Mouse (Mus musculus): Measurements from ENCODE around the gene Ifi214.
"Not testable (repeated sequence)": the region's sequence is repeated elsewhere in the genome, so short reads cannot be mapped to it uniquely, and the experiment has no call there.

Gene Ifi214

DNA sequence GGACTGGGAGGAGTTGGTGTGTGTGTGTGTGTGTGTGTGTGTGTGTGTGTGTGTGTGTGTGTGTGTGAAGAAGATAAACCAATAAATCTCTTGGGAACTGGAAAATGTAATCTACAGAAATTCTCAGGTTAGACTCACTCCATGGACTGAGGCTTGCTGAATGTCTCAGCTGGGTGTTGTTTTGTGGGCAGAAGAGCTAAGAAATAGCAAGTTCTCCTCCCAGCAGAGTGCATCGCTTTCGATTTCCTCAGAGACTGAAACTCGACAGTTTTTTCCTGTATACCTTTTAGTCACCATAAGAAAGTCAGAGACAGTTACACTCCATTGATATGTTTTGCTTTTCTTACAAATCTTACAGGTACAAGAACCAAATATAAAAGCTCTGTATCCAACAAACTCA is at the start of gene Ifi214:
Ifi214 (minus strand) TSS at position 167 of the 400 bp plus-strand sequence.
- DNase-seq, result not testable (repeated sequence)

DNA sequence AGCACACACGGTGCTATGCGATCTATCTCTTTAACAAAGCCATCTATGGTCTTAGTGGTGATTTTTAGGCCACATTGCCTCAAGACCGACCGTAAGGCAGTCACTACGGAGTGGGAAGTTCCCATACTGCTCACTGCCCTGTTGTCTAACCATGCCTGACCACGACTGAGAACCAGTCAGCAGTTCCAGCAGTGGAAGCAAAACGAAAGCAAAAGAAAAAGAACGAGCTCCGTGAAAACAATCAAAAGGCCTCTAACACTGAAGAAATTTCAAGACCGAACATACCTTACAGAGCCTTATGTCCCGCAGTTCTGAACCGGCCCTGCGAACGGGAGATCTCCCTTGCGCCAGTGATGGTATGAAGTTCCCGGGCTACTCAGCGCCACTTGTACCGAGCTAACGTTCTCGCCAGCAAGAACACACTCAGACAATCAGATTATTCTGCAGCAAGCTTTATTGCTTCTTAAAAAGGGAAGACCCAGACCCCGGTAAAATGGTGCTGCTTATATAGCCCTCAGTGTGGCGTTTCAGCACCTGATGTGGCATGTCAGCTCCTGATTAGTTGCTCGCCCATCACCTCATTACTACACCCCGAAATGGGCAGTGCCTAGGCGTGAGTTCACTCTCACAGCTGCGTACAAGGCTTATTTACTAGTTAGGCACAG is 44.3 kb upstream of the Ifi214 start:
- DNase-seq, result no peak

DNA sequence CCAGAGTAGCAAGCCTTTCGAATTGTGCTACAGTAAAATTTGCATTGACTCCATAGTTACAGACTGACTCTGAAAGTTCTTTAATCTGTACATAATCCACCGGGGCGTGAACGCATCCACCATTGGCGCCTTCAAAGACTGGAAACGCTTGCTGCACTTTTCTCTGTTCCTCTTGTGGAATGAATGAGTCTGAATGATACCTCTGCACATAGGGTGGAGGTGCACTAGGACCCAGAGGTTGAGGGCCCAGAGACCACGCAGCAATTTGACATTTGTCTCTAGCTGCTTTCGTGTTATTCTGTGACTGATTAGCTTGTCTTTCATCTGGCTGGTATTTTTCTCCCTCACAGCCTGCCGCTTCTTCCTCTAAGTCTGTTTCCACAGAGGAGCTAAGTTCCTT is 43.3 kb upstream of the Ifi214 start:
- no peak for DNase-seq

DNA sequence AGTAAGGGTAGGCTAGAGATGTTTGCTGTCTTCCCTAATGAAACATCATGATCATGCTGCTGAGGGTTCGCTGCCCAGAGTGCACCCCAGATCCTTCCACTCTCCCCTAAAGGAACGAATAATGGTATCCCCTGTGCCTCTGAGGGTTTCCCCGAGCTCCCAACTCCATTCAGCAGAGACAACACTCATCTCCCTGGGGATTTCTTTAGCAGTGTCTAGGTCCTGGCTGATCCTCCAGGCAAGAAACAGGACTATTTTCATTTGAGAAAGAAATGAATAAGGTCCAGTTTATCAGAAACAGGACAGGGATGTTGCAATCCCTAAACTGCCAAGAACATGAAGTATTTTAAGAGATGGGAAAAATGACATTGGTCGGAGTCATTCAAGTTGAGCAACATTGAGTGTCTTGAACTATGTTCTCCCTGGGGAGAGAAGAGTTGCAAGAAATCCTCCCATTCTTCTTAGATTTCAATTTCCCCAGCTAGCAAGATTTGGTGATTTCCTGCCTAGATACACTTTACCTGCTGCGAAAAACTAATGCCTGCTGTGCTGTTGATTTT is 14.8 kb upstream of the Ifi214 start:
- not testable (repeated sequence) for DNase-seq

DNA sequence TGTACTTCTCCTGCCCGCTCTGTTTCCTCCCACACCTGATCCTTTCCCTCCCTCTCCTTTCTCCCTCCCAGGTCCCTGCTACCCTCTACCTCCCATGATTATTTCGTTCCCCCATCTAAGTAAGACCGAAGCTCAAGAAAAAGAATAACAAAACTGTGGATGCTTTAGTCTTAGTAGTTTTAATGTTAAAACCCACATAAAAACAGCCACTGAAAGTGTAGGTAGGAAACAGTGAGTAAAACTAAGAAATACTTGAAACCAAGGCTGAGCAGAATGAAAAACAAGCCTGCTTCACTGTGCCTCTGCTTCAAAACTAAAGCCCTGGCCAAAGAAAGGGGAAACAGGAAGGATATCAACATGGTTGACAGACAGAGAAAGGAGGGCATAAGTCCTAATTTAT is 13.0 kb upstream of the Ifi214 start:
- not testable (repeated sequence) for DNase-seq

DNA sequence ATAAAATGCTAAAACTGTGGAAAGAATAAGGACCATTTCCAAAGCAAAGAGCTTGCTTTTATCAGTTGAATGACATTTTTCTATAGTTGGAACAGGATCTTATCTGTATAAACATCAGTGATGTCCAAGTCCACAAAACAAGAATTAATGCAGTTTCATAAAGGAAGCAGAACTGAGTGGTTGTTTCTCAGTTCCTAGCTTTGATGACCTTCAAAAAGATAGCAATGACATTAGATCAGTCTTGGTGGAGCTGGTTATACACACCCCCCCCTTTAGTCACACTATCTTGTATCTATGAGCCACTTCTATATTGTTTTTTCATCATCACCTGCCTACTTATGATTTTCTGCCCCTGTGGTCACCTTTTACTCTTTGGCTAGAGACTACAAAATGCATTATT is 14.3 kb downstream of the Ifi214 start:
- DNase-seq, result no peak

DNA sequence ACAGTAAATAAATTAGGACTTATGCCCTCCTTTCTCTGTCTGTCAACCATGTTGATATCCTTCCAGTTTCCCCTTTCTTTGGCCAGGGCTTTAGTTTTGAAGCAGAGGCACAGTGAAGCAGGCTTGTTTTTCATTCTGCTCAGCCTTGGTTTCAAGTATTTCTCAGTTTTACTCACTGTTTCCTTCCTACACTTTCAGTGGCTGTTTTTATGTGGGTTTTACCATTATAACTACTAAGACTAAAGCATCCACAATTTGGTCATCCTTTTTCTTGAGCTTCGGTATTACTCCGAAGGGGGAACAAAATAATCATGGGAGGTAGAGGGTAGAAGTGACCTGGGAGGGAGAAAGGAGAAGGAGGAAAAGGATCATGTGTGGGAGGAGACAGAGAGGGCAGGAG is 25.2 kb downstream of the Ifi214 start:
- not testable (repeated sequence) for DNase-seq

DNA sequence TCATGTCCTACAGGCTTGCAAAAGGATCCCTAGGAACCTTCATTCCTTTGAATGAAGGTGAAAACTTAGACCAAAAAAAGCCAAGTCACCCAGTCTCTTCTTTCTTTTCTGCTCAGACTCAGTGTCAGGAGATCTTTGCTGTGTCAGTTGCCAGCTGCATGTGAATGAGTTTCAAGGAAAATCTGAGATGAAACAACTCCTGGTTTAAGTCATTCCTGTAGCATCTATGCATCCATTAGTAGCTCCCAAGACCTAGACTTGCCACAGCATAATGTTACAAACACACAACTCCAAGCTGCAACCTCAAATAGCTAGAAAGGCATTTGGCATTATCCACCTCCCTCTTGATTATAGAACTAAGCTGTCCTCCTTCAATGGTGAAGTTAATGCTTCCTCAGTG is 44.3 kb downstream of the Ifi214 start:
- not testable (repeated sequence) for DNase-seq

DNA sequence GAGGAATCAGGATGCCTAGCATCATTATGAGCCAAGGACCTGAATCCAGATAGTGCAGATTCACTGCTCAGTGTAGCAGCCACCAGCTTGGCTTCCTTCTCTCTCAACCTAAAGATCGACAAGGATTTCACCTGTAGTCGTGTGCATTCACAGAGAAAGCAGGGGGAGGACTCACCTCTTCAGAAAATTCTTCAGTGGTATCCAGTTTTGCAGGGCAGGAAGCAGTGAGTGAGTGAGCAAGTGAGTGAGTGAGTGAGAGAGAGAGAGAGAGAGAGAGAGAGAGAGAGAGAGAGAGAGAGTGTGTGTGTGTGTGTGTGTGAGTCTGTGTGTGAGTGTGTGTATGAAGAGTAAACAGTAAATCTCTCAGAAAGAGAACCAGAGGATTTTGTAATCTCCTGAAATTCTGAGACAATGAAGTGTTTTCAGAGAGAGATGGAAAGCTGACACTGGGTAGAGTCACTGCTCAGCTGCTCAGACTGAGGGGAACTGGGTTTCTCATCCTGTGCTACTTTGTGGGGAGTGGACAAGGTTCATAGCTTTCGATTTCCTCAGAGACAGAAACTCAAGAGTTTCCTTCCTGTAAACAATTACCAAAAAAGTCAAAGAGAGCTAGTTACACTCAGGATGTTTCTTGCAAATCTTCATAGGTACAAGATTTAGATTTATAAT is 44.8 kb downstream of the Ifi214 start, which contains the start of gene Ifi206:
Ifi206 (minus strand) TSS at position 230 of the 669 bp plus-strand sequence.
- DNase-seq, result not testable (repeated sequence)

DNA sequence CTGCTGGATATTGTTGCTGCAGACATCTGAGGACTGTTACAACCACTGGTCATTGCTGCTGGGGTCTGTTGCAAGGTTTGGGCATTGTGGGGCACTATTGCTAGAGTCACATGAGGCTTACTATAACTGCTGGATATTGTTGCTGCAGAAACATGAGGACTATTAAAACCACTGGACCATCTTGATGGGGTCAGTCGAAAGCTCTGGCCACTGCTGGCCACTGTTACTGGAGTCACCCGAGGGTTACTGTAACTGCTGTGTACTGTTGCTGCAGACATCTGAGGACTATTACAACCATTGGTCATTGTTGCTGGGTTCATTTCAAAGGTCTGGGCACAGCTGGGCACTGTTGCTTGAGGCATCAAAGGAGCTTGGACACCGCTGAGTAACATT is 54.6 kb downstream of the Ifi214 start:
- DNase-seq, result not testable (repeated sequence)

DNA sequence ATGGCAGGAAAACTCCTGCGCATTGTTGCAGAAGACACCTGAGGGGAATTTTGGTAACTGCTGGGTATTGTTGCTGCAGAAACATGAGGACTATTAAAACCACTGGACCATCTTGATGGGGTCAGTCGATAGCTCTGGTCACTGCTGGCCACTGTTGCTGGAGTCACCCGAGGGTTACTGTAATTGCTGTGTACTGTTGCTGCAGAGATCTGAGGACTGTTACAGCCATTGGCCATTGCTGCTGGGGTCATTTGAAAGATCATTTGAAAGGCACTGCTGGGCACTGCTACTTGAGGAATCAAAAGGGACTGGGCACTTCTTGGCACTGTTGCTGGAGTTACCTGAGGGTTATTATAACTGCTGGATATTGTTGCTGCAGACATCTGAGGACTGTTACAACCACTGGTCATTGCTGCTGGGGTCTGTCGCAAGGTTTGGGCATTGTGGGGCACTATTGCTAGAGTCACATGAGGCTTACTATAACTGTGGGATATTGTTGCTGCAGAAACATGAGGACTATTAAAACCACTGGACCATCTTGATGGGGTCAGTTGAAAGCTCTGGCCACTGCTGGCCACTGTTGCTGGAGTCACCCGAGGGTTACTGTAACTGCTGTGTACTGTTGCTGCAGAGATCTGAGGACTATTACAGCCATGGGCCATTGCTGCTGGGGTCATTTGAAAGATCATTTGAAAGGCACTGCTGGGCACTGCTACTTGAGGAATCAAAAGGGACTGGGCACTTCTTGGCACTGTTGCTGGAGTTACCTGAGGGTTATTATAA is 55.2 kb downstream of the Ifi214 start:
- DNase-seq, result not testable (repeated sequence)
